Mouse (Mus musculus) urinary bladder, postnatal 25 days (tissue): ENCODE measurements around the gene Vipr2.

Source experiments
- DNase-seq: peaks from one replicate; pipeline ENCODE4 v3.0.0; 2022; ENCODE audit warnings: low spot score

Gene Vipr2

DNA sequence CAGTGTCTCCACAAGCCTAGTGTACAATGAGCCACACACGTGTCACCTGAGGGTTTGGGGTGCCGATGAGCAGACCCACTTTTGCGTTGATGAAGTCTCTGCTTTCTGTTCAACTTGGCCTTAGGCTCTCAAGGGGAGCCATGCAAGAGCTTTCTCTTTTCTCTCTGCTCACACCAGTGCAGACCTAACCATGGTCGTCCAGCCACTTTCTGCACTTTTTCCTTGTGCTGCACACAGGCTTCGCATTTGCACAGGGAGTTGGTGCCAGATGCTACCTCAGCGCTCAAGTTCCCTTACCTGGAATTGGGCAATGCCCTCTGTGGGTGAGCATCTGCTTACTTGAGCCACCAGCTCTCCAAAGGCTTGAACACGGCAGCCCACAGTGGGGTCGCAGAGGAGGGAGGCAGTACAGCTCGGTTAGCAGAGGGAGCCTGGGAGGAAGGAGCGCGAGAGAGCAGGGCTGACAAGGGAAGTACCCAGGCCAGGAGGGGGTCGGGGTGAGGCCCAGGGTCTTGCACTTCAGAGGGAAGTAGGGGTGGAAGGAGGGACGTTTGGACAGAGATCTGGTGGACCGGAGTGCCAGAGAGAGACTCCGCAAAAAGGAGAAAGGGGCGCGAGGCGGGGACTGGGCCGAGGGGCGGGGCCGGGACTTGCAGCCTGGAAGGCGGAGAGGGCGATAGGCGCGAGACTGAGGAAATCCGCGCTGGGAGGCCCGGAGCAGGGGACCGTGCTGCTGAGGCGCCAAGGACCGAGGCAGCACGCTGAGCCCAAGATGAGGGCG lies at the start of gene Vipr2:
TSS of gene Vipr2 (plus strand) at position 653 of the 781 bp plus-strand sequence.
- peak; percentile 32 for DNase-seq

DNA sequence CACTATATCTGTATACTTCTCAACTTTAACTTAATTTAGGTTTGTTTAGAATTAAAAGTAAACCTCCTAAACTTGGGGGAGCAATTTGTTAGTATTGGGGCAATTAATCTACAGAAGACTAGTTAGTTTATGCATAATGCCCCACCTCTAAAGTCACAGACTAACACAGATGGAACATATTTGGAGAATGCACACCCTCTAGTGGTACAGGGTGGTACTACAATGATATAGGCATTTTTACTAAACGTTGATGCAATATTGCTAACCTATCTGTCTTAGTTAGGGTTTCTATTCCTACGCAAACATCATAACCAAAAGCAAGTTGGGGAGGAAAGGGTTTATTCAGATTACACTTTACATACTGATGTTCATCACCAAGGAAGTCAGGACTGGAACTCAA lies 49.4 kb upstream of the Vipr2 start:
- DNase-seq = no peak

DNA sequence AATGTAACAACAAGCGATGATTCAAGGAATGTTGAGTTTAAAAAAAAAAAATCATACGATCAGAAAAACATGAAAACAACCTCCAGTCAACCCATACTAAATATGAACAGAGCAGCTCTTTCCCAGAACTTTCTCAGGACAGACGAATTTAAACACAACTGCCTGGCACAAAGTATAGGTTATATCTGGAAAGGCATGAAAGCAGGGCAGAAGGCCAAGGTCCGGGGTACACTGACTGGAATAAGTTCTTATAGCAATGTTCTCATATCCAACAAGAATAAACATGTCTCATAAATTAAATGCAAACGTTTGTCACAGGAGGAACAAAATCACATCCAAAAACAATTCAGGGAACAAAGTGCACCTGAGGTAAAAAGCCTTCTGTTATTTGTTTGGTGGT lies 42.2 kb upstream of the Vipr2 start:
- DNase-seq = no peak

DNA sequence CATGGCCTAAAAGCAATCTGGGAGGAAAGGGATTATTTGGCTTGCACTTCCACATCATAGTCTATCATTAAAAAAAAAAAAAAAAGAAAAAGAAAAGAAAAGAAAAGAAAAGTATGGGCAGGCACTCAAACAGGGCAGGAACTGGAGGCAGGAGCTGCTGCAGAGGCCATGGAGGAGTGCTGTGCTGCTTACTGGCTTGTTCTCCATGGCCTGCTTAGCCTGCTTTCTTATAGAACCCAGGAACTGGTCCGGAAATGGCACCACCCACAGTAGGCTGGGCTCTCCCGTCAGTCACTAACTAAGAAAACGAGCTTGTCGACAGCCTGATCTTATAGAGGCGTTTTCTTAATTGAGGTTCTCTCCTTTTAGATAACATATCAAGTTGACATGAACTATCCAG lies 32.7 kb upstream of the Vipr2 start:
- no peak for DNase-seq

DNA sequence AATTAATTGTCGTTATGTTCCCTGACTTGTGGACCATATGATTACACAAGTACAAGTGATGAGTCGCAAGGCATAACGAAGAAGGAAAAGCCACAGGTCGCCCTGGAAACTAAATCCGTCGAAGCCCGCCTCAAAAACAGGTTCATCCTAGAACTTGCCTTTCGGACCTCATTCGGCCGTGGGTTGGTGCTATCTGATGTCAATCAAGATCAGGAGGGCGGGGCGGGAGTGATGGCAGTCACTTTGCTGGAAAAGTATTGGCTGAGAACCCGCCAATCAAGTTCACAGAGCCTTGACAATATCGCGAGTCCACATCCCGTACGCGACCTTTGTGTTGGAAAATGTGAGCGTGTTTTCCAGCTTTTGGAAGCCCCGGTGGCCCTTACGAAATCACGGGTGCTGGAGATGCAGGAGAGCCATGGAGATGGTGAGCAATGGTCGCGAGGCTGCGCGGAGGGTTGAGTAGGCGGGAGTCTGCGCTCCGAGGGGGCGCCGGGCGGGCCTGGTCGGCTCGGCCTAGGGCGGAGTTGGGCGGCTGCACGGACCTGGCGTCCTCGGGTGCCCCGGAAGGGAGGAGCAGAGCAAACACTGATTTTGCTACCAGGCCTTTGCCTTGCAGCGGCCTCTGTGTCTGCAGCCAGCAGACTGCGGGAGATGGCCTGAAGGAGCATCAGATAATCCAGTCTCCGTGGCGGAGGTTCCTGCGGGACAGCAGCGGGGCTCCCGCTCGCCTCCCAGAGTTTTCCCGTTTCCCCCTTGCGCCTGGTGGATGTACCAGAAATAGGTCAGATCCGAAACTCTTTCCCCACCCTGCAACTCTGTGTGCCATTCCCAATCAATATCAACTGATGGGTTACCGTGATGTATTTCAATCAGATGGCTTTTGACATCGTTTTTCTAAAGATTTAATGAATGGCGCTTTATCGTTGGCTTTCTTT lies 29.8 kb upstream of the Vipr2 start, which contains the start of gene Zfp386:
TSS of gene Zfp386 (plus strand) at position 285 of the 938 bp plus-strand sequence.
- peak; percentile 99 for DNase-seq

DNA sequence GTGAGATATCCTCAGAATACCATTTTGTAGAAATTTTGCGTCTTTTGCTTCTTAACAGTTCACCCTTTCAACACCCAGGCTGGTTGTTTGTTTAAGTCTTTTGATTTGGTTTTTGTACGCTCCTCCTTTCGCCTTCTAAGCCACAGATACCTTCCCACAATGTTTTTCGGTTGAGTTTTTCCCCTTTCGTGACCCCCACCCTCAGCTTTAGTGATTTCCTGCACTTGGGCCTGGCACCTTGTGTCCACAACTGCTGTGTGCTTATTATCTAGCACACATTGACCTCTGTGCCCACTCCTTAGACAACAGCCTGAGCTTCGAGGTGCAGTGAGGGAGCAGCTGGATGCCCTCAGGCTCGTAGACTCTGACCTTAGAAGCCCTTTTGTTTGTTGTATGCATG lies 28.8 kb upstream of the Vipr2 start:
- DNase-seq = no peak

DNA sequence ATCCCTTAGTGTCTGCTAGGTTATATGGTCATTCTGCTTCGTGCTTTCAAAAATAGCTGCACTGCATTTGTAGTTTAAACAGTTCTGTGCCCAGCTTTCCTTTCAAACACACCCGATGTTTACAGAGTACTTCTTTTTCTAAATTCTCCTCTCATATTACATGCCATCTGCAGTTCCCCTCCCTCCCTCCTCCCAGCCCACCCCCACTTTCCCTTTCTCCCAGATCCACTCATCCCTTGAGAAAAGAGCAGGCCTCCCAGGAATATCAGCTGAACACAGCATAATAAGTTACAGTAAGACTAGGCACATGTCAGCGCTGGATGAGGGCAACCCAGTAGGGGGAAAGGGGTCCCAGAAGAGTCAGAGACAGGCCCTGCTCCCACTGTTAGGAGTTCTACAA lies 28.3 kb upstream of the Vipr2 start:
- DNase-seq = no peak

DNA sequence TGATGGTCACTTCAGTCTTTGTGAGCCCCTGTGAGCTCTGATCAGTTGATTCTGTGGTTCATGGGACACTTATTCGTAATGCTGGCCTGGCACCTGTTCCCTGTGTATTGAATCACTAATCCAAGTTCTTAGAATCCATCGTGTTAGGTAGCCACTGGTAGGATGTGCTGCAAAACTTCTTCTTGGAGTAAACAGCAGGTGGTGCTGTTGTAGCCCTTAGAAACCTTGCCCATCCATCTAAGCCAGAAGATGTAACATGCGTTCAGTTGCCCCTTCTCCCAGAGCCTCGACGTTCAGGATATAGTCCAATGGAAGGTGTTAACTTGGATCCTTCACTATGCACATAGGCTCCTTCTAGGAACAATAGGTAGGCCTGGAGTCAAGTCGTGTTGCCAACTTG lies 27.8 kb upstream of the Vipr2 start:
- no peak for DNase-seq

DNA sequence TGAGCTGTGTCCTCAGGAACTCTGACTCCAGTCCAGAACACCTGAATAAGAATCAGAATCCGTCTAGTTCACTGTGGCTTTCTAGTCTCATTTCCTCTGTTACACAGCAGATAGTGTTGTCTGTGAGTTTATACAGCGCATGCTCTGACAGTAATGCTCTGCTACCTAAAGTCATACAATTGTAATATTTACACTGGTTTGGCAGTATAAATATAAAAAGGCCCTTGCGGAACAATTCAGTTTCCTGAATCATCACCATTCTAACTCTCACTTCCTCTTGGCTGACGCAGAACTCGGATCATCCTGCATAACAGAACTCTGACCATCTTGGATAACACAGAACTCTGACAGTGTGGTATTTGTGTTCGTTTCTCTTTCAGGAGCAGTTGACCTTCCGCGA lies 23.2 kb upstream of the Vipr2 start:
- no peak for DNase-seq

DNA sequence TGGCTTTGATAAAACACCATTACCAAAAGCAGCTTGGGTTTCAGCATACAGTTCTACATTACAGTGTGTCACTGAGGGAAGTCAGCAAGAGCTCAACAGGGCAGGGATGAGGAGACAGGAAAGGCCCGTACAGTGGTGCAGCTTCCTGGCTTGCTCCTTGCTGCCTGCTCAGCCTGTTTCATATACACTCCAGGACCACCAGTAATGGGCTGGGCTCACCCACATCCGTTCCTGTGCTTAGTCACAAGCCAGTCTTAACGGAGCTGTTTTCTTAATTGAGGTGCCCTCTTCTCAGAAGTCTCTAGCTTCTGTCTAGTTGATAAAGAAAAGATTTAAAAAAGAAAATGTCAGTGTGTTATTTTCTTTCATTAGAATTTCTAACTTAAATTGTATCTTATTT lies 21.4 kb upstream of the Vipr2 start:
- no peak for DNase-seq

DNA sequence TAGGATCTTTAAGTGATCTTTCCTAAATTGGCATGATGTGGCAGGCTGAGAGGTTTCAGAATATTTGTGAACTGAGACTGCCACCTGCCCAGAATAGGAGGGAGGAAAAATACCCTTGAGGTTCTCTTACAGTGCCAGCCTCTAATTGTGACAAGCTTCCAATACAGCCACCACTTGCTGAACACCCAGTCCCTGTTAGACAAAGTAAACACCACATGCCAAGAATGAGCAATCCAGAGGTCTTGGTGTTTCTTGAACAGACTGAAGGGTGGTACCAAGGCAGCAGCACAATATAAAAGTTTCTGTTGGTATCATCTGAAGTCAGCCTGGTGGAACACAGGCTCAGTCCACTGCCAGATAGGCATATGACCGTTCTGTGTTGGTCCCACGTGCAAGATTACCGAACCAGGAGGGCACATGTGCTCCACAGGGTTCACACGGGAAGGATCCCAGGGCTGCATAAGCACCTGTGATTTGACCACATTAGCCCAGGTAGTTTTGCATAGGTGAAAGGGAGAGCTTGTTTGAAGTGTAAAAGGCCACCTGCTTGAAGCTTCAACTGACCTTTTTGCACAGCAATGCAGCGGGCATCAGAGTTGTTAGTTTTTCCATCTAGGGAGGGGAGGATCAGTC lies 15.8 kb upstream of the Vipr2 start:
- no peak for DNase-seq

DNA sequence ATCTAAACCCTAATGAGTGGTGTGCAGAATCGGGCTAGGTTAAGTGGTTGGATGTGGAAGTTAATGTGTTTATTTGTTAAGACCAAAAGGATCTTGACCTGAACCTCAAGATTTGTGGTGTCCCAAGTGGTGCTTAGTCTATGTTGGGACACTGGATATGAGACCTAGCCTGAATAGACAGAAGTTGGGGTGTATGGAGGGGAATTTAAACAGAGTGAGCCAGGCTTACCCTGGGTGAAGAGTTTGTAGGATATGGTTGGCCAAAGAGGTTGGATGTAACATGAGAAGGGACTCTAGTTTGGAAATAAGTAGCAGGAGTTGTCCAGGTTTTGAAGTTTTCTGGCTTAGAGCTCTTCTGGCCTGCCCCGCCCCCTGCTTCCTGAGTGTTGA lies 15.3 kb upstream of the Vipr2 start:
- DNase-seq = no peak

DNA sequence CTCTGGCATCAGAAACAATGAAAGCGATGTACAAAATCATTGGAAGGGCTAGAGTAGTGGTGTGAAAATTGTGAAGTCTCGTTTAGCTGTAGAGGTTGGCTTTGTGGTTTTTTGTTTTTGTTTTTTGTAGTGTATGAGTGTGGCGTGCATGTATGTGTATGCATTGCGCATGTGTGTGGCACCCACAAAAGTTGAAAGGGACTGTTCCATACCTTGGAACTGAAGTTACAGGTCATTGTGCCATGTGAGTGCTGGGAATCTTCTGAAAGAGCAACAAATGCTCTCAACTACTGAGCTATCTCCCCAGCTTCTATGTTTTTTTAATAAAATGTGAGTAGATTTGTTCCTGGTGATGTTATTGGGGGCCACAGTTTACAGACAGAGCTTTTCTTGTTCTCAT lies 14.5 kb upstream of the Vipr2 start:
- DNase-seq = no peak

DNA sequence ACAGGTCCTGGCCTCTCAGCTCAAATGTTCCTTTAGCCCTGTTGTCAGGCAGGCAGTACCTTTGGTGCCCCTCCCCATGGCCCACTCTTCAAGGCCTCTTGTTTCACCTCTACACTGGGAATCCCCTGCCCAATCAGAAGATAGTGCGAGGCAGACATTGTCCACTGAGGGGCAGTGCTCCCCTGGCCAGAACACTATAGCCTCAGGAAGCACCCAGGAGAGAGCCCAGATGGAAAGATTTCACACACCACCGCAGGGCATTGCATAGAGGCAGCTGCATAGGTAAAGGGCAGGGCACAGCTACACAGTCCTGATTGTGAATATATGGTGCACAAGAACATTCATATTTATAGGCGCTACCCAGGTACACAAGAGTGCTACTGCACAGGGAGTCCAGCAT lies 6.5 kb upstream of the Vipr2 start:
- peak; percentile 8 for DNase-seq

DNA sequence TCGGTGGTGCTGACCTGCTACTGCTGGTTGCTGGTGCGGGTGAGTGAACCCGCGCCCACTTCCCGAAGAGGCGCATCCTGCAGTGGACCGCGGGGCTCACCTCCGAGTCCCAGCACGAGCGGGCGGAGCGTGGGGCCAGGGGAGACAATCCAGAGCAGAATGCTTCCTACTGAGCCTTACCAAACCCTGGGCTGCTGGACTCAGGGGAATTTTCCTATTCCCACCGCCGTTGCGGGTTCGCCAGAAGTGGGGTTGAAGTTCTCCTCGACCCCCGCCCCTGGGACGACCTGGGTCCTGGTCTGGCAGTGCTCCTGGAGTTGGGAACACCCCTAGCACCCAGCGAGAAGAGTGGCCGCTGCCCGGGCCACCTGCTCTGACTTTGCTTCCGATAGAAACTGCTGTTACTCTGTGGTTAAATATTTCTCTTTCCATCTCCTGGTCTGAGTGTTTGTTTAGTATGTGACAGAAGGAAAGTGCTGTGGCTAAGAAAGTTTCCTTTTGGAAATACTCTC lies 385 bp downstream of the Vipr2 start:
- DNase-seq = no peak

DNA sequence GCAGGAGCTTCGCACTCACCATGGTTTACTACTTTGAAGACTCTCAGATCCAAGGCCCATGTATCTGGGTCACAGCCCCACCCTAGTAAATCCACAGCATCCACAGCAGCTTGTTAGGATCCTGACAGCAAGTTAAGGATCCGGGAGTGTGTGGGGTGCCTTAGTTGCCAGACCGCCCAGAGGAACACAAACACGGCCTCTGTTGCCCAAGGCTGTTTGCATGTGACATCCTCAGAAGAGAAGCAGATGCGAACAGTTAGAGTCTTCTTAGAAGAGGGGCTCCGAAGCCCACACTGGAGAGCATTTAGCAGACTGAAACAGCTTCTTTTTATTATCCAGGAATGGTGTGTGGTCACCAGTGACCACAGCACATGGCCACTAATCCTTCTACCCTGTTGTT lies 5.6 kb downstream of the Vipr2 start:
- DNase-seq = no peak

DNA sequence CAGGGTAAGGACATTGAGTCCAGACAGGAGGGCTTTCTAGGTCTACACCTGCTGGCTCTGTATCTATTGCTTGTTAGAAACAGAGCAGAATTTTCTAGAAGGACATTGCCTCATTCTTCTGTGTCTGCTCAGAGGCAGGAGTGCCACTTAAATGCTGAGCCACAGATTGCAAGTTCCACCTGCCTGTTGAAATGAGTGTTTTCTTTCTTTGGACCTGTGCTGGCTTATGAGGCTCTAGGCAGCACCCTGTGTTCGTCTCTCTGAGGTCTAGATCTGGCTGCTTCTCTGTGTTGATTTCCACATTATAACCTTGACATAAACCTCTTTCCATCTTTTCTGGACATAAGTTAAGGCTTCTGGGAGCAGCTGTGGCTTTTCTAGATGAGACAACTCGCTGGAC lies 6.8 kb downstream of the Vipr2 start:
- no peak for DNase-seq

DNA sequence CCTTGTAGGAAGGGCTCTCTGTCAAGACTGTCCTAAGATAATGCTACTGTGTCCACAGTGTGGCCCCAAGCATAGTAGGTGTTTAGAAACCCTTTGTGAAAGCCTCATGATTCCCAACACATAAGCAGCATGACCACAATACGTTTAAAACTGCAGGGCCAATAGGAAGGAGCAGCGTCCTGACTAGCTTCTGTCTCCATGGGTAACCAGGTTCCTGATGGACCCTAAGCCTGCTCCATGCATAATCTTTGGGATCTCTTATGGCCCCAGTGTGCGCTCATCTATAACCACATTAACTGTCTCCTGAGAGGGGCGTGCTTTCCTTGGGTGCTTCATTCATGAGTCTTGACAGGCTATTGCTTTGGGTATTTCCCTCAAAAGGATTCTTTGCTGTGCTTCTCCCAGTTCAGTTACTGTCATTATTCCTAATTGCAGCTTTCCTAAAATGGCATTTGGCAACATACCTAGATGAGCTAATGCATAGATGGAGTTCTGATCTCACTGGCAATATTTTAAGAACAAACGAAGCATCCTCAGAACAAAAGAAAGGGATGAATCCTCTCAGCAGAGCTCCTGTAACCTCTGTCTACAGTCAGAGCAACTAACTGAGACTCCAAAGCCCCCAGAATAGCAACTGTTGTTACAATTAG lies 9.6 kb downstream of the Vipr2 start:
- no peak for DNase-seq

DNA sequence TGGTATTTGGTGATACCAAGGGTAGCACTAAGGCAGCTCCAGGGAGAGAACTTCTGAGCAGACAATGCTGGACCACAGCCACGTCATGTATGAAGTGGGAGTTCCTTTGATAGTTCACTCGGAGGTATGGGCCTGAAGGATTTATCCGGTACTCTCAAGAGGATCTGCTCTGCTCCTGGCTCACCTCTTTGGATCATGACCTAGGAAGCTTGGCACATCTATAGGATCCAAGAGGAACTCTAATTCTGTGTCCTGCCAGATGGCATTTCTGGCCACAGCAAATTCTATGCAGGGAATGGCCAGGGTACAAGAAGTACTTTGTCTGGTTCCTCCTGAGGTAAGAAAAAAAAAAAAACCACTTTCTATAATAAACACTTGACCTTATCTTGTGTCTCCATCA lies 12.3 kb downstream of the Vipr2 start:
- no peak for DNase-seq

DNA sequence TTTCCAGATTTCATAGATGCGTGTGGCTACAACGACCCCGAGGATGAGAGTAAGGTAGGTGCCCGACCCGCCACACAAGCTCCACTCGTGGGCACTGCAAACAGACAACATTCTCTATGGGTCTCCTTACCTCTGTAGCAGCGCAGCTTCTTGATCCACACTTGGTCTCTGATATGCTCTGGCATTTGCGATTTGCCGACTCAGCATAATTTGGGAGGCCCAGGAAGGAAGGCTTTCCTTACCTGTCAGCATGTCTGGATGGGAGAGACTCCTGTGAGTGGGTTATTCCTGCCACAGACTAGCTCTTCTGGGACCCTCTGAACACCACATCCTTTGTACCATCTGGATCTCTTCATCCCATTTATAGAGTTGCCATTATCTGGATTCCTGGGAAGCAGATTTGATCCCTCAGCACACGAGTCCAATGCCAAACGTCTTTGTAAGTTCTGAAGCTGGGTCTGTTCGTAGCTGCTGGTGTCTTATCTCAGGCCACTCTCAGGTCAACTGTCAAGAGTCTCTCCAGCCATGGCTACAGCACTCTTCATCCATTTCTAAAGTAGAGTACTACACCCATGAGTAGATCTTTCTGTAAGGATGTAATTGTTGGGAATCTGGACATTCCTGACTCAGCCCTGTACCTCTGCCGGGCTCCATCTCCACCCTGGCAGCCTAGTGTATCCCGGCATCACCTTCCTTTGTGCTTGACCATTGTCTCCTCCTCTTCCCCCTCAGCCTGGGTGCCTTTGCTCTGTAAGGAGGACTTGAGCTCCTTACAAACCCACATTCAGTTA lies 17.4 kb downstream of the Vipr2 start:
- DNase-seq = no peak

DNA sequence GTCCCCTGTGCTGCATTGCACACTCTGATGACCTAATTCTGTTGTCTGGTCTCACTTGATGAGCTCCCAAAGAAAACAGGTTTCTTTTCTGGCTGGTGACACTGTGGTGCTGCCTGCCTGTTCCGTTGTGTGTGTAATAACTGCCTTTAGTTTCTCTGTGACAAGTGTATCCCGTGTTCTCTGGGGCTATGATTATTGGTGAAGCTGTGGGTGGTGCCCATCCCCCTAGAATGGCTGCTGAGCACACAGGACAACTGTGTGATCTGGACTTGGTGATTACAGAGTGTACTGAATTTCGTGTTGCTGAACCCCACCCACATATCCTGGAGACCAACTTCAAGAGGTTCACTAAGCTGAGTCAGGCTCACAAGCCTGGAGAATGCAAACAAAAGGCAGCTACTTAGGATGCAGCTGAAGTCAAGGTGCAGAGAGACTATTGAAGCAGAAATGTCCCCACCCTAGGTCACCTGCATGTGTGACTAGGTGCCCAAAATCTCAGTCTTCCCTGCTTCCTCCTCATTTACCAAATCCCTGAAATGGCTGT lies 18.9 kb downstream of the Vipr2 start:
- no peak for DNase-seq
